Comparison of ENCODE assay signal across 8 mouse cellular contexts in the genomic region with DNA sequence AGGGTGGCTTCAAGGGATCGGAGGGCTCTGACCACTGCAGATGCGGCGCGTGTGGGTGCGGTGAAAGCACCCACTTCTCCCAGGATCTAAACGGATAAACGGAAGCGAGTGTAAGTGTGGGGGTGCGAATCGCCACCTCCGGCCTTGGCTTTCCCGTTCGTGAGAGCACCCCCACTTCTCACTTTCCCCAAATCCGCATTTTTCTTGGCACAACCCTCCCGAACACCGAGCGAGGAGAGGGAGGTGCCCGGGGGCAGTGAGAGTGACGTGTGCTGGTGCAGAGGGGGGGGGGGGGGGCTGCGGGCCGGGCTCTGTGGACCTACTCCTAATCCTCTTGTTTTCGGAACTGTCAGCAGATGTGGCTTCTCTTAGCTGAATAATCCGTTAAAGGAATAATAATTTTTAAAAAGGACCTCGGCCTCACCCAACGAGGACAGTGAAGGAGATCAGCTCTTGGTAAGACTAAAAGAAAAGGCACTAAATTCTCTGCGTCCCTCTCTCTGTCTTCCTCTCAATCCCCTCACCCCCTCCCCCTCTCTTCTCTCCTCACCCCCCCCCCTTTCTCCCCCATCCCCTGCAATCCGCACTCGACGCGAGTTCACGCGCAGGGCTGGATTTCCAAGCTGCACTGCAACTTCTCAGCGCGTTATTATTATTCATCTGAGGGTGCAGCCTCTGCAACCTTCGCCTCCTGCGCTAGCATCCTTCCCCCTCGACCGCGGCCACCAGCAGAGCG.
A peak's percentile ranks its signal among the peaks of the same experiment; 100 is the strongest.
DNase-seq lines count a peak whose midpoint lies in the region; ATAC-seq and TF ChIP-seq lines count a peak whose summit lies in the region.

No protein-coding gene starts in this region.

- H3K27me3 ChIP-seq in spleen, adult 2 months (ENCODE audit: control insufficient read depth, insufficient read depth, low read length), result peaks cover 37% of the 10 kb centered on the region
- no peaks in the 10 kb centered on the region for H3K27me3 ChIP-seq in hindbrain, embryonic 15.5 days
- peaks cover 86% of the 10 kb centered on the region for H3K27me3 ChIP-seq in liver, embryonic 14.5 days (ENCODE audit: control insufficient read depth, insufficient read depth, low read length)

- WGBS in spleen, adult 2 months, result 3% methylated on average over 40 of the region's 40 CpGs
- under 1% methylated on average over 37 of the region's 40 CpGs for WGBS in hindbrain, embryonic 15.5 days
- WGBS in liver, embryonic 14.5 days (ENCODE audit: insufficient replicate concordance), result 2% methylated on average over 40 of the region's 40 CpGs

- TF ChIP-seq EP300 in liver, embryonic 14.5 days (IDR thresholded peaks at IDR 0.05; ENCODE audit: low read depth), result no peak

- H3K4me1 ChIP-seq in spleen, adult 2 months (ENCODE audit: control insufficient read depth, insufficient read depth, insufficient read length), result 0 out of 2 replicates have a peak, but pooled peaks cover 2% of the 10 kb centered on the region
- peaks cover 32% of the 10 kb centered on the region for H3K4me1 ChIP-seq in hindbrain, embryonic 15.5 days (replicated peaks)
- H3K4me1 ChIP-seq in liver, embryonic 14.5 days (replicated peaks; ENCODE audit: control insufficient read depth in 2 of 2, insufficient read depth in 2 of 2, low read length in 1 of 2), result no peaks in the 10 kb centered on the region

- H3K9me3 ChIP-seq in hindbrain, embryonic 15.5 days, result no peaks in the 10 kb centered on the region
- no peaks in the 10 kb centered on the region for H3K9me3 ChIP-seq in liver, embryonic 14.5 days (ENCODE audit: control insufficient read depth, low read length)

- TF ChIP-seq POLR2A in spleen, adult 2 months (IDR thresholded peaks at IDR 0.05; ENCODE audit: low read depth, low read length), result no peak

- DNase-seq in spleen, adult 2 months (ENCODE audit: low read depth in 1 of 2, low spot score in 2 of 2), result no peak
- DNase-seq in spleen, postnatal 10 days (ENCODE audit: low spot score in 2 of 2), result no peak
- DNase-seq in embryo, embryonic 11 days, result peak; percentile 56
- DNase-seq in liver, embryonic 14.5 days (ENCODE audit: low read depth in 3 of 3, low spot score in 3 of 3), result no peak
- peak; percentile 72 for DNase-seq in right cerebral cortex, postnatal 4 days
- no peak for DNase-seq in gastrocnemius, postnatal 25 days
- no peak for DNase-seq in urinary bladder, postnatal 10 days (ENCODE audit: low spot score)

- H3K27ac ChIP-seq in spleen, adult 2 months (ENCODE audit: insufficient read depth, low read length), result no peak overlapping the region
- peak overlapping the region; percentile 100 for H3K27ac ChIP-seq in hindbrain, embryonic 15.5 days (replicated peaks)
- no peak overlapping the region for H3K27ac ChIP-seq in liver, embryonic 14.5 days

- ATAC-seq in hindbrain, embryonic 15.5 days (ENCODE audit: low FRiP score, low read depth), result peak; percentile 69
- ATAC-seq in liver, embryonic 14.5 days (ENCODE audit: insufficient read depth), result no peak

- peak overlapping the region; percentile 98 for H3K9ac ChIP-seq in hindbrain, embryonic 15.5 days
- H3K9ac ChIP-seq in liver, embryonic 14.5 days (replicated peaks), result no peak overlapping the region

- no peaks in the 10 kb centered on the region for H3K36me3 ChIP-seq in spleen, adult 2 months (ENCODE audit: control insufficient read depth, insufficient read depth, low read length)
- no peaks in the 10 kb centered on the region; the same call in 1 of the 2 replicates for H3K36me3 ChIP-seq in hindbrain, embryonic 15.5 days
- no peaks in the 10 kb centered on the region for H3K36me3 ChIP-seq in liver, embryonic 14.5 days (replicated peaks; ENCODE audit: control insufficient read depth, insufficient read depth, low read depth)

- peak overlapping the region; percentile 68 for H3K4me2 ChIP-seq in hindbrain, embryonic 15.5 days
- peak overlapping the region; percentile 58 for H3K4me2 ChIP-seq in liver, embryonic 14.5 days (ENCODE audit: low read depth)

- TF ChIP-seq CTCF in spleen, adult 2 months (IDR thresholded peaks at IDR 0.05; ENCODE audit: extremely low read depth, insufficient read depth, insufficient read length, insufficient replicate concordance), result no peak
- no peak for TF ChIP-seq CTCF in liver, embryonic 14.5 days (IDR thresholded peaks at IDR 0.05; ENCODE audit: low read depth)

- peak overlapping the region; percentile 53 for H3K4me3 ChIP-seq in spleen, adult 2 months (ENCODE audit: extremely low read depth, insufficient read depth, insufficient read length)
- H3K4me3 ChIP-seq in hindbrain, embryonic 15.5 days, result peak overlapping the region; percentile 52
- peak overlapping the region; percentile 34 to 42; a peak in 2 of 4 replicates for H3K4me3 ChIP-seq in liver, embryonic 14.5 days (ENCODE audit: insufficient read depth in 1 of 2, low read depth in 2 of 2, low read length in 2 of 2)

Comparison
In these comparisons a context has a peak if more than half of its experiments do, and no peak if none do; other contexts are left out.
1. DNase-seq: peak in embryo, embryonic 11 days (single experiment) and right cerebral cortex, postnatal 4 days (single experiment); none in spleen, adult 2 months (0 of 2), spleen, postnatal 10 days (0 of 2), liver, embryonic 14.5 days (0 of 3), gastrocnemius, postnatal 25 days (single experiment) and urinary bladder, postnatal 10 days (single experiment).
2. Peak in every context shown above with its lines, with median percentiles within 50 percentile points of each other: H3K4me3 ChIP-seq.